Mouse (Mus musculus) urinary bladder, postnatal 10 days (tissue): Measurements from ENCODE around the gene Bad.
A peak's percentile ranks its signal among the peaks of the same experiment; 100 is the strongest.

Source experiments
- DNase-seq: peaks from one replicate; pipeline ENCODE4 v3.0.0; 2022; ENCODE audit warnings: low spot score

Bad gene

GRCm38 (mm10) chr19:6934195-6934977 is 7.3 kb upstream of the Bad start, which contains the start of gene Kcnk4:
TSS of gene Kcnk4 (minus strand) at chr19:6934515.
- no peak for DNase-seq

DNA sequence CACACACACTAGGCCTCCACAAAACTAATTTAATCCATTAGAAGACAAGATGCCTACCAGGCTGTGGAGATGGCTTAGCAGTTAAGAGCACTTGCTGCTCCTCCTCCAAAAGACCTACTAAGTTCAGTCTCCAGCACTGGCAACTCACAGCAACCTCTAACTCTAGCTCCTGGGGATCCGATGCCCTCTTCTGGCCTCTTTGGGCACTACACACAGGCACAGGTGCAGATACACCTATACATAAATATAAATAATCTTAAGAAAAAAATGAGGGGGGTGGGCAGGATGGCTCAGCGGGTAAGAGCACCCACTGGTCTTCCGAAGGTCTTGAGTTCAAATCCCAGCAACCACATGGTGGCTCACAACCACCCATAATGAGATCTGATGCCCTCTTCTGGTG is 5.4 kb upstream of the Bad start:
- no peak for DNase-seq

GRCm38 (mm10) chr19:6937541-6938465 is 3.9 kb upstream of the Bad start:
- no peak for DNase-seq

DNA sequence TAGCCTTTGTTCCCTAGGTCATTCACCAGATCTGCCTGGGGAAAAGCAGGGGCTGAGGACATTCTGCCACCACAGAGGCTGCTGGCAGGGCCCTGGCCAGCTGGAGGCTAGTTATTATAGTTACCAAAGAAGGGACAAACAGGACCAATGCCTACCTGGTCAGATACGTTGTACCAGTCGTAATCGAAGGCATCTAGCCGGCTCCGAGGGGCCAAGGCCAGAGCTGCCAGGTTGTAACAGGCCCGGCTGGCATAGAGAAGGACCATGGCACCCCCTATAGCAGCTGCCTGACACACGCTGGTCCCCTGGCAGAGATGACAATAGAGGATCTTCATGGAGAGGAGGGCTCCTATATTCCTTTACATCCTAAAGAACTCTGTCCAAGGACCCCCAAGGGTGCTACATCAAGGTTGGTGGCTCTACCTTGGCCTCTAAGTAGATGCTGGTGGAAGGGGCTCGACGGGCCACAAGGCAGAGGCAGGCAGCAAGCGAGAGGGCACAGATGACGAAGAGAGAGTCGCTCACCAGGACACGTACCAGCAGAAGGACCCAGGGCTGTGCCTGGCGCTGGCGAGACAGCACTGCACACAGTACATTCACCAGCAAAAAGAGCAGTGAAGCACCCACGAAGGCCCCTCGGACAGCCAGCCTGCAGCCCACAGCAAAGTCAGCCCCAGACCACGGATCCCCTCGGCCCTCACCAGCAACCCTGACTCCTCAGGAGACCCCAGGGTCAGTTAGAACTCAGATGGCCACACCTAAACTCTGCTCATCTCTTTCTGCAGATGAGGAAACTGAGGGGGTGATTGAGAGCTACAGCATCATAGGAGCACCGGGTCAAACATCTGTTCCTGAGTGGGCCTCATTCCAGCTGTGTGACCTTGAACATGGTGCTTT is 2.3 kb upstream of the Bad start:
- no peak for DNase-seq

- DNase-seq = no peak
Observed at GRCm38 (mm10) chr19:6940396-6941351, 987 bp upstream of the Bad start.

- peak; percentile 75 for DNase-seq
Observed at GRCm38 (mm10) chr19:6942249-6942691, 609 bp downstream of the Bad start, which contains the start of gene Gpr137. TSS of gene Gpr137 (minus strand) at chr19:6942480.

GRCm38 (mm10) chr19:6942764-6943163 is 1.1 kb downstream of the Bad start:
- DNase-seq = no peak

GRCm38 (mm10) chr19:6943709-6944108 is 2.0 kb downstream of the Bad start:
- DNase-seq = no peak

DNA sequence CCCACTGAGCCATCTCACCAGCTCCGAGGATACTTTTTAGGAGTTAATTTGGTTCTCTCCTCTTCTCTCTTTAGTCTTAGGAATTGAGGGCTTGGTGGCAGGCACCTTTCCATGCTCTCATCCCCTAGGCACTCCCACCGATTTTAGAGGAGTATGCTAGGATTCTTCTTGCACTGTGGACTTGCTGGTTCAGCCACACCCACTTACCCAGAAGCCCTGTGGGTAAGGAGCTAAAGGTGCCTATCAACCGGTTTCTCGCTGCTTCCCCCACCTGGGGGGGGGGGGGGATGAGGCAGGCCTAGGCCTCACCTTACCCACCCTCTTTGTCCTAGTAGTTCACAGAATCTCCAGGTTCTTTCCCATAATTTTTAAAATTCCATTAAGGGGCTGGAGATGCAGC is 6.1 kb downstream of the Bad start:
- DNase-seq = no peak

DNA sequence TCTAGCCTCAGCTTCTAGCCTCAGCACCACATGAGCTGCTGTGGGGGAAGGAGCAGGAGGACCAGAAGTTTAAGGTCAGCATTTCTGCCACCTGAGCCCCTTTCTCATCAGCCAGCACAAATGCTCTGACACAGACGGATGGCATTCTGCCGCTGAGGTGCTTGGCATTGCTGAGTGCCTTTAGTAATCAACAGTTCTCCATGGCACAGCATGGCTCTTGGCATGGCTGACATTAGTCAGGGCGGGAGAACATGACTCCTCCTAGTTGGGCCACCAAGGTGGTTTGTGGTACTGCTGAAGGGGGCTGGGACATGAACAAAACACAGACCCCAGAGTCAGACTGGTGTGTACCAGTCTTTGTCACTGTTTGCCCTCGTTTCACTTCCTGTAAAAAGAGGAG is 6.5 kb downstream of the Bad start:
- DNase-seq = no peak

- no peak for DNase-seq
Observed at GRCm38 (mm10) chr19:6949532-6949931, 7.9 kb downstream of the Bad start.

- DNase-seq = no peak
Observed at GRCm38 (mm10) chr19:6949951-6950350, 8.3 kb downstream of the Bad start.

DNA sequence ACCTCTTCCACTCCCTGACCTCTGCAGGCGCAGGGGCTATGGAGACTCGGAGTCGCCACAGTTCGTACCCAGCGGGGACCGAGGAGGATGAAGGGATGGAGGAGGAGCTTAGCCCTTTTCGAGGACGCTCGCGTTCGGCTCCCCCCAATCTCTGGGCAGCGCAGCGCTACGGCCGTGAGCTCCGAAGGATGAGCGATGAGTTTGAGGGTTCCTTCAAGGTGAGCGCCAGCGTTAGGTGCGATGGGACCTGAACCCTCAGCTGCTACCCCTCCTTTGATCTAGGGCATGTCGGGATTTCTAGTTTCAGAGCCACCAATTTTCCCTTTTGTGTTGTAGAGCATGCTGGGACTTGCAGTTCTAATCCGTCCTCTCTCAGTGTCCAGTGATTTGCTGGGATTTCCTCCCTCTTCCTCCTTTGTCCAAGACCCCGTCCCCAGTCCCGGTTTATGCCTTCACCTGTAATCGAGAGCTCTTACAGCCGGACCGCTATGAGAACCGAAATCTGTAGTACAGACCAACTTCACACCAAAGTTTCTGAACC is 9.0 kb downstream of the Bad start:
- DNase-seq = no peak

DNA sequence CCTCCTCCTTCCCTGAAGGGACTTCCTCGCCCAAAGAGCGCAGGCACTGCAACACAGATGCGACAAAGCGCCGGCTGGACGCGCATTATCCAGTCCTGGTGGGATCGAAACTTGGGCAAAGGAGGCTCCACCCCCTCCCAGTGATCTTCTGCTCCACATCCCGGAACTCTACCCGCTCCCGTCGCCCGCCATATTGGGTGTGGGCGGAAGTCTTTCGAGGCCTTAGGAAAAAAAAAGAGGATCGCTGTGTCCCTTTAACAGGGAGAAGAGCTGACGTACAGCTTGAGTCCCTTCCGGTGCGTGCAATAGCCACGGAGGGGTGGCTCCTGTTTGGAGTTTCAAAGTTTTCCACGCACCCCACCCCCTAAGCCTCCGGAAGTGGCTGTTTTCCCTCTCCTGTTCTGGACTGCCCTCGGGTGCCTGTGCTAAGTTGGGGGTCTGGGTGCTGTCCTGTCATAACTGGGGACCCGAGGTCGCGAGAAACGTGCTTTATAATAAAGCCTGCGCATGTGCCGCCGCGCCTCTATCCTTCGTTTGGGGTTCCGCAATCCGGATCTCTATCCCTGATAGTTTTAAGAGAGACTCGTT is 9.8 kb downstream of the Bad start:
- DNase-seq = peak; percentile 70

DNA sequence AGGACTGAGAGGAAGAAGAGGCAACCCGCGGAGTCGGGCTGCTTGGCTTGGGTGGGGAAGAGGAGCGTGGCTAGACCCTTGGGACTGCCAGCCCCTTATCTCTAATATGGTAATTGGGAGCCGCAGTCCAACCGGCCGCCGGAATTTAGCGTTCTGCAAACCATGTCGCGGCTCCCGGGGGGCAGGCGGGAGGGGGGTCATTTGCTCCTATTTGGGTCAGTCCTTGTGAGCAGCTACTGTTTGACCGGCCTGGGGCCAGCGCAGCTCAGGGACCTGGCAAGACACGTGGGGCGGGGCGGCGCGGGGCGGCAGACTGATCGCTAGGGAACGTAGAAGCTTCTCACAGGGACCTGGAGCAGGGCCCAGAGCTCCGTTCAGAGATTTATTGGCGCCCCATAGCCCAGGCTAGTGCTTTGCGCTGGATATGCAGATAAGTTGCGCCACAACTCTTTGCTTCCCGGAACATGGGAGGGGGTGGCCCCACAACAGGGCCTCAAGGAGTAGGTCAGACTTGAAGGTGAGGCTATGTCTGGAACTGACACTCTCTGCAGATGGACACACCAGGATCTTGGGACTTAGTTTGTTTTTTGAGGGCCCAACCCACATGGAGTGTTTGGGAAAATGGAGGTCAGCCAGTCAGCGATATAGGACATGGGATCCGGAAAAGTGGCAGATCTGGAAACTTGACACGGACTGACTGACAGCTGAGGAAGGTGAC is 10.5 kb downstream of the Bad start:
- peak; percentile 57 for DNase-seq

GRCm38 (mm10) chr19:6952712-6953037 is 11.0 kb downstream of the Bad start:
- no peak for DNase-seq

- DNase-seq = no peak
Observed at GRCm38 (mm10) chr19:6954046-6954445, 12.4 kb downstream of the Bad start.

DNA sequence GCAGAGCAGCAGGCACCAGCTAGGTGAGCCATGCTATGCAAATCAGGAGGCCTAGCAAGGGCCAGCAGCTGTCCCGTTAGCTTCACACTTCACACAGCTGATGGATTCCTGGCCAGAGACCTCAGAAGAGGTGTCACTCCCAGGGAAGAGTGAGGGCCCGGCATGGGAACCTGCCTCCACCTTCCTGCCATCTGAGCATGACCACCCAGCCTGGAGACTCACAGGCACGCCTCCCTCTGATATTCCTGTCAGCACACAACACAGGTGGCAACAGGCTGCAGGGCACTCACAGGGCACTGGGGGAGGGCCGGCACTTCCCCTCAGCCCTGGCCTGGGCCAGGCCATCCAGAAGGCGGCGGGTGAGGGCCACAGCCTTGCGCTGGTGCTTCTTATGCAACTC is 13.8 kb downstream of the Bad start:
- no peak for DNase-seq

GRCm38 (mm10) chr19:6956461-6956860 is 14.8 kb downstream of the Bad start:
- no peak for DNase-seq
